Mouse (Mus musculus): Measurements from ENCODE around the gene 1810010D01Rik.

1810010D01Rik gene

GRCm38 (mm10) chr7:145208006-145208405, at the start of gene 1810010D01Rik:
Gene 1810010D01Rik (minus strand): TSS chr7:145208119.
- DNase-seq (ENCODE audit: low read depth, low spot score): no peak

- no peak for DNase-seq (ENCODE audit: low read depth, low spot score)
Observed at GRCm38 (mm10) chr7:145256092-145256491, 48.2 kb upstream of the 1810010D01Rik start.

- DNase-seq (ENCODE audit: low read depth, low spot score): peak; percentile 62
Observed at GRCm38 (mm10) chr7:145253986-145254630, 46.2 kb upstream of the 1810010D01Rik start.

- DNase-seq (ENCODE audit: low read depth, low spot score): peak; percentile 73
Observed at GRCm38 (mm10) chr7:145252715-145253476, 45.0 kb upstream of the 1810010D01Rik start.

- no peak for DNase-seq (ENCODE audit: low read depth, low spot score)
Observed at GRCm38 (mm10) chr7:145250225-145250624, 42.3 kb upstream of the 1810010D01Rik start.

- DNase-seq (ENCODE audit: low read depth, low spot score): no peak
Observed at GRCm38 (mm10) chr7:145248911-145249310, 41.0 kb upstream of the 1810010D01Rik start.

- peak; percentile 58 for DNase-seq (ENCODE audit: low read depth, low spot score)
Observed at GRCm38 (mm10) chr7:145242851-145243712, 35.2 kb upstream of the 1810010D01Rik start.

- DNase-seq (ENCODE audit: low read depth, low spot score): no peak
Observed at GRCm38 (mm10) chr7:145242028-145242427, 34.1 kb upstream of the 1810010D01Rik start.

GRCm38 (mm10) chr7:145240929-145241328, 33.0 kb upstream of the 1810010D01Rik start:
- no peak for DNase-seq (ENCODE audit: low read depth, low spot score)

GRCm38 (mm10) chr7:145239736-145240505, 32.0 kb upstream of the 1810010D01Rik start:
- no peak for DNase-seq (ENCODE audit: low read depth, low spot score)

- no peak for DNase-seq (ENCODE audit: low read depth, low spot score)
Observed at GRCm38 (mm10) chr7:145239145-145239544, 31.2 kb upstream of the 1810010D01Rik start.

- no peak for DNase-seq (ENCODE audit: low read depth, low spot score)
Observed at GRCm38 (mm10) chr7:145234841-145235790, 27.2 kb upstream of the 1810010D01Rik start.

GRCm38 (mm10) chr7:145231659-145232058, 23.7 kb upstream of the 1810010D01Rik start:
- no peak for DNase-seq (ENCODE audit: low read depth, low spot score)

- DNase-seq (ENCODE audit: low read depth, low spot score): no peak
Observed at GRCm38 (mm10) chr7:145226641-145227040, 18.7 kb upstream of the 1810010D01Rik start.

- no peak for DNase-seq (ENCODE audit: low read depth, low spot score)
Observed at GRCm38 (mm10) chr7:145225626-145226025, 17.7 kb upstream of the 1810010D01Rik start.

GRCm38 (mm10) chr7:145221841-145222689, 14.1 kb upstream of the 1810010D01Rik start:
- peak; percentile 60 for DNase-seq (ENCODE audit: low read depth, low spot score)

- no peak for DNase-seq (ENCODE audit: low read depth, low spot score)
Observed at GRCm38 (mm10) chr7:145221346-145221745, 13.4 kb upstream of the 1810010D01Rik start.

- no peak for DNase-seq (ENCODE audit: low read depth, low spot score)
Observed at GRCm38 (mm10) chr7:145219420-145219831, 11.5 kb upstream of the 1810010D01Rik start.

- peak; percentile 54 for DNase-seq (ENCODE audit: low read depth, low spot score)
Observed at GRCm38 (mm10) chr7:145216591-145216990, 8.7 kb upstream of the 1810010D01Rik start.

Measured in R1 (cell line).